Mouse (Mus musculus): ENCODE data around the gene Zfp667. TPM values are rescaled to one million over a fixed set of nuclear protein-coding genes. Genes with fewer than 3 reads are reported as not detected.
"Not testable (repeated sequence)": the region's sequence is repeated elsewhere in the genome, so short reads cannot be mapped to it uniquely, and the experiment has no call there.

Gene Zfp667
- 1 to 10 TPM; 3.5 to 3.6 TPM for total RNA-seq (2021)
- long read RNA-seq, experiment 1, partial matches to known transcripts, result 0 of 6 reads
- long read RNA-seq, experiment 1, other reads (novel, unspliced or antisense), result 5 of 6 reads
- long read RNA-seq, experiment 2, partial matches to known transcripts, result 0 of 1 reads
- long read RNA-seq, experiment 2, other reads (novel, unspliced or antisense), result 1 of 1 reads

GRCm38 (mm10) chr7:6285842-6286705 is at the start of gene Zfp667:
Gene Zfp667, plus strand, starts transcription at chr7:6286579.
- DNase-seq, result peak; percentile 95 to 98

GRCm38 (mm10) chr7:6239787-6240186 is 46.6 kb upstream of the Zfp667 start:
- intact Hi-C loops (cut with DNase I), result no loop called here
- no peak for DNase-seq

More at GRCm38 (mm10) chr7:6285842-6286705, at the start of gene Zfp667:
- intact Hi-C loops (cut with DNase I), result loop anchor here (5.0 to 10.0 kb wide), 2 partner anchors 46 to 111 kb away; partner anchors contain the start of genes Zfp444 and Zfp583

- intact Hi-C loops (cut with DNase I), result not testable (repeated sequence)
- peak in 1 of 2 experiments; percentile 8 for DNase-seq
Measured at GRCm38 (mm10) chr7:6240841-6241425, 45.4 kb upstream of the Zfp667 start.

- DNase-seq, result no peak
- intact Hi-C loops (cut with DNase I), result loop anchor here (1.0 kb wide), 1 partner anchor 33 kb away; no protein-coding TSS in a partner anchor
Measured at GRCm38 (mm10) chr7:6244361-6245292, 41.8 kb upstream of the Zfp667 start.

- intact Hi-C loops (cut with DNase I), result no loop called here
- DNase-seq, result no peak
Measured at GRCm38 (mm10) chr7:6252410-6252809, 34.0 kb upstream of the Zfp667 start, which contains the start of gene Epp13. Gene Epp13, plus strand, starts transcription at chr7:6252710.

- intact Hi-C loops (cut with DNase I), result no loop called here
- DNase-seq, result no peak
Measured at GRCm38 (mm10) chr7:6254451-6254850, 31.9 kb upstream of the Zfp667 start.

GRCm38 (mm10) chr7:6257386-6257785 is 29.0 kb upstream of the Zfp667 start:
- intact Hi-C loops (cut with DNase I), result no loop called here
- no peak for DNase-seq

- no peak for DNase-seq
- intact Hi-C loops (cut with DNase I), result no loop called here
Measured at GRCm38 (mm10) chr7:6258232-6259220, 27.9 kb upstream of the Zfp667 start.

GRCm38 (mm10) chr7:6260004-6260403 is 26.4 kb upstream of the Zfp667 start:
- intact Hi-C loops (cut with DNase I); DNase-seq: not testable (repeated sequence)

- no peak for DNase-seq
- intact Hi-C loops (cut with DNase I), result no loop called here
Measured at GRCm38 (mm10) chr7:6262120-6262519, 24.3 kb upstream of the Zfp667 start.

- no peak for DNase-seq
- intact Hi-C loops (cut with DNase I), result no loop called here
Measured at GRCm38 (mm10) chr7:6262984-6263383, 23.4 kb upstream of the Zfp667 start.

- DNase-seq, result no peak
- intact Hi-C loops (cut with DNase I), result no loop called here
Measured at GRCm38 (mm10) chr7:6265695-6266094, 20.7 kb upstream of the Zfp667 start.

- intact Hi-C loops (cut with DNase I), result loop anchor here (1.0 kb wide), 1 partner anchor 34 kb away; no protein-coding TSS in a partner anchor
- no peak for DNase-seq
Measured at GRCm38 (mm10) chr7:6277906-6278305, 8.5 kb upstream of the Zfp667 start.

- intact Hi-C loops (cut with DNase I), result loop anchor here (10.0 kb wide), 1 partner anchor 108 kb away; the partner anchor contains the start of gene Zfp444
- peak in 1 of 2 experiments; percentile 46 for DNase-seq
Measured at GRCm38 (mm10) chr7:6282749-6283148, 3.6 kb upstream of the Zfp667 start.

- DNase-seq, result peak; percentile 44 to 52
- intact Hi-C loops (cut with DNase I), result loop anchor here (10.0 kb wide), 1 partner anchor 109 kb away; the partner anchor contains the start of gene Zfp444
Measured at GRCm38 (mm10) chr7:6283451-6284075, 2.8 kb upstream of the Zfp667 start.

GRCm38 (mm10) chr7:6284442-6285012 is 1.9 kb upstream of the Zfp667 start:
- intact Hi-C loops (cut with DNase I), result loop anchor here (5.0 to 10.0 kb wide), 2 partner anchors 48 to 110 kb away; partner anchors contain the start of genes Zfp444 and Zfp583

GRCm38 (mm10) chr7:6285366-6285765 is 1.0 kb upstream of the Zfp667 start:
- DNase-seq, result no peak

More at GRCm38 (mm10) chr7:6284442-6285012, 1.9 kb upstream of the Zfp667 start:
- no peak for DNase-seq

More at GRCm38 (mm10) chr7:6285366-6285765, 1.0 kb upstream of the Zfp667 start:
- intact Hi-C loops (cut with DNase I), result loop anchor here (5.0 to 10.0 kb wide), 2 partner anchors 47 to 111 kb away; partner anchors contain the start of genes Zfp444 and Zfp583
